Mouse (Mus musculus) skeletal muscle tissue, postnatal 0 days (tissue): ENCODE results near the gene Clcf1. TPM values are rescaled to one million over a fixed set of nuclear protein-coding genes. Genes with fewer than 3 reads are reported as not detected.

Source experiments
- microRNA-seq, 2 experiments: library from miRNA; unstranded; fragments of <30 nt; microRNA quantifications; one replicate each; pipeline ENCODE4; 2016
- polyA plus RNA-seq: library from polyadenylated mRNA; unstranded; fragments of >200 nt; fragmentation: Nextera tagmentation; extraction: Ambion mirVana; gene quantifications from 2 replicates; pipeline ENCODE4 v1.2.1, GENCODE M21; 2015

Gene Clcf1
- 0.51 and 0.85 TPM in 2 replicates for polyA plus RNA-seq

GRCm38 (mm10) chr19:4214071-4214770, at the start of gene Clcf1, which contains the start of gene AC109138.7:
Clcf1 (plus strand) TSS chr19:4214238.
AC109138.7 (plus strand) TSS chr19:4214357.

GRCm38 (mm10) chr19:4175368-4175947, 38.6 kb upstream of the Clcf1 start, which contains the start of gene Carns1:
Carns1 (minus strand) TSS chr19:4175479.

GRCm38 (mm10) chr19:4190831-4191334, 23.2 kb upstream of the Clcf1 start, which contains the start of gene Tbc1d10c:
Tbc1d10c (minus strand) TSS chr19:4191284.

GRCm38 (mm10) chr19:4191528-4192250, 22.3 kb upstream of the Clcf1 start, which contains the start of gene Ppp1ca:
Ppp1ca (plus strand) TSS chr19:4192065.

GRCm38 (mm10) chr19:4201291-4201909, 12.6 kb upstream of the Clcf1 start, which contains the start of gene Rad9a:
Rad9a (minus strand) TSS chr19:4201662.

GRCm38 (mm10) chr19:4231253-4232185, 17.5 kb downstream of the Clcf1 start, which contains the start of gene Pold4:
Pold4 (plus strand) TSS chr19:4231899.

GRCm38 (mm10) chr19:4268566-4269361, 54.7 kb downstream of the Clcf1 start, which contains the start of gene Ssh3:
Ssh3 (minus strand) TSS chr19:4269180.

Small RNAs within 50 kb of the gene (microRNA-seq; reads per million reads assigned to microRNA genes)
- gene Gm26115, result 0 reads per million in 2 experiments
- 0.10 to 0.42 reads per million in 2 experiments for gene Mir6985

Other genes starting within 250 kb of the Clcf1 start
- 1.0 and 9.9 TPM in 2 replicates for gene Aldh3b2, start 241.9 kb upstream of the Clcf1 start, polyA plus RNA-seq
- gene Acy3, start 227.7 kb upstream of the Clcf1 start, polyA plus RNA-seq, result 10.8 and 13.3 TPM in 2 replicates
- gene Tbx10, start 221.5 kb upstream of the Clcf1 start, polyA plus RNA-seq, result not detected in 2 replicates
- 39.5 and 49.5 TPM in 2 replicates for gene Nudt8, start 213.7 kb upstream of the Clcf1 start, polyA plus RNA-seq
- gene Gm49405, start 213.6 kb upstream of the Clcf1 start, polyA plus RNA-seq, result 0.94 and 1.1 TPM in 2 replicates
- gene Doc2g, start 210.9 kb upstream of the Clcf1 start, polyA plus RNA-seq, result 1.6 and 2.5 TPM in 2 replicates
- gene Ndufv1, start 201.4 kb upstream of the Clcf1 start, polyA plus RNA-seq, result 413 and 450 TPM in 2 replicates
- gene Gstp1, start 176.3 kb upstream of the Clcf1 start, polyA plus RNA-seq, result 271 and 284 TPM in 2 replicates
- gene Gstp2, start 168.2 kb upstream of the Clcf1 start, polyA plus RNA-seq, result 11.0 and 11.1 TPM in 2 replicates
- gene Gstp3, start 154.7 kb upstream of the Clcf1 start, polyA plus RNA-seq, result 0.21 TPM in 1 of 2 replicates, not detected in the other
- 1.3 and 1.5 TPM in 2 replicates for gene Cabp2, start 132.7 kb upstream of the Clcf1 start, polyA plus RNA-seq
- gene Cdk2ap2, start 117.1 kb upstream of the Clcf1 start, polyA plus RNA-seq, result 38.7 and 45.9 TPM in 2 replicates
- 3.8 and 5.2 TPM in 2 replicates for gene Pitpnm1, start 114.2 kb upstream of the Clcf1 start, polyA plus RNA-seq
- 56.7 and 57.8 TPM in 2 replicates for gene Aip, start 88.4 kb upstream of the Clcf1 start, polyA plus RNA-seq
- gene Gpr152, start 74.5 kb upstream of the Clcf1 start, polyA plus RNA-seq, result not detected in 2 replicates
- gene Cabp4, start 70.2 kb upstream of the Clcf1 start, polyA plus RNA-seq, result 0.14 and 1.5 TPM in 2 replicates
- gene Coro1b, start 65.6 kb upstream of the Clcf1 start, polyA plus RNA-seq, result 67.6 and 99.9 TPM in 2 replicates
- gene Ptprcap, start 60.6 kb upstream of the Clcf1 start, polyA plus RNA-seq, result 2.1 and 2.3 TPM in 2 replicates
- 42.6 and 42.9 TPM in 2 replicates for gene Rps6kb2, start 50.9 kb upstream of the Clcf1 start, polyA plus RNA-seq
- gene Carns1, start 38.8 kb upstream of the Clcf1 start, polyA plus RNA-seq, result 16.9 and 20.7 TPM in 2 replicates
- gene Tbc1d10c, start 23.0 kb upstream of the Clcf1 start, polyA plus RNA-seq, result 5.1 and 6.7 TPM in 2 replicates
- 660 and 721 TPM in 2 replicates for gene Ppp1ca, start 22.2 kb upstream of the Clcf1 start, polyA plus RNA-seq
- gene Rad9a, start 12.6 kb upstream of the Clcf1 start, polyA plus RNA-seq, result 10.2 and 10.8 TPM in 2 replicates
- not detected in 2 replicates for gene AC109138.7, start 119 bp downstream of the Clcf1 start, polyA plus RNA-seq
- 35.0 and 37.0 TPM in 2 replicates for gene Pold4, start 17.7 kb downstream of the Clcf1 start, polyA plus RNA-seq
- 1.6 and 3.1 TPM in 2 replicates for gene Ssh3, start 54.9 kb downstream of the Clcf1 start, polyA plus RNA-seq
- gene Ankrd13d, start 68.9 kb downstream of the Clcf1 start, polyA plus RNA-seq, result 0.84 and 0.95 TPM in 2 replicates
- gene Grk2, start 92.0 kb downstream of the Clcf1 start, polyA plus RNA-seq, result 6.6 and 7.6 TPM in 2 replicates
- 16.5 and 17.4 TPM in 2 replicates for gene Kdm2a, start 184.0 kb downstream of the Clcf1 start, polyA plus RNA-seq
- 7.7 and 8.7 TPM in 2 replicates for gene Rhod, start 225.2 kb downstream of the Clcf1 start, polyA plus RNA-seq